Mouse (Mus musculus) forebrain, embryonic 14.5 days (tissue): ENCODE results near the gene Filip1l. TPM values are rescaled to one million over a fixed set of nuclear protein-coding genes. Genes with fewer than 3 reads are reported as not detected.

Source experiments
- ATAC-seq: fragments of 200-750 bp; cut with Nextera tagmentation; 2 replicates; pipeline ENCODE4 v1.8.0; 2017; ENCODE audit warnings: mild to moderate bottlenecking, moderate library complexity
- DNase-seq: peaks from one replicate; pipeline ENCODE4 v3.0.0-alpha.2; 2015; ENCODE audit warnings: low spot score
- H3K27ac ChIP-seq: fragments of 300-500 bp; sonication (generic); 2 replicates; pipeline ENCODE4 v1.5.1; 2014; ENCODE audit warnings: low read depth, mild to moderate bottlenecking, control low read depth, low read length, moderate library complexity
- H3K27me3 ChIP-seq: fragments of 300-500 bp; sonication (generic); replicated peaks from 2 replicates; pipeline ENCODE4 v1.6.1; 2014; ENCODE audit warnings: low read length, control low read depth, mixed read lengths; ENCODE audit not compliant: control insufficient read depth, insufficient read depth
- H3K36me3 ChIP-seq: fragments of 300-500 bp; sonication (generic); 2 replicates; pipeline ENCODE4 v1.6.1; 2014; ENCODE audit warnings: low read length, control low read depth; ENCODE audit not compliant: control insufficient read depth, insufficient read depth
- H3K4me1 ChIP-seq: fragments of 300-500 bp; sonication (generic); 2 replicates; pipeline ENCODE4 v1.6.1; 2014; ENCODE audit warnings: antibody characterized with exemption, low read length, control low read depth; ENCODE audit not compliant: control insufficient read depth, insufficient read depth
- H3K4me2 ChIP-seq: fragments of 300-500 bp; sonication (generic); 2 replicates; pipeline ENCODE4 v1.6.1; 2014; ENCODE audit warnings: mild to moderate bottlenecking, control low read depth, low read length
- H3K4me3 ChIP-seq: fragments of 300-500 bp; sonication (generic); 2 replicates; pipeline ENCODE4 v1.5.1; 2014; ENCODE audit warnings: low read depth, low read length, control low read depth
- H3K9ac ChIP-seq: fragments of 300-500 bp; sonication (generic); 2 replicates; pipeline ENCODE4 v1.6.1; 2014; ENCODE audit warnings: mild to moderate bottlenecking, low read length, control low read depth, moderate library complexity
- H3K9me3 ChIP-seq: fragments of 300-500 bp; sonication (generic); replicated peaks from 2 replicates; pipeline ENCODE4 v1.6.1; 2016; ENCODE audit warnings: low read length, control low read depth, mixed read lengths; ENCODE audit not compliant: control insufficient read depth
- WGBS: fragments of 180-500 bp; shearing (Covaris S2); extraction: QIAGEN DNeasy Blood & Tissue Kit; methylation state at CpG from one replicate; pipeline ENCODE4 v1.1.7; 2014; 5-methylcytosine and 5-hydroxymethylcytosine counted together
- polyA plus RNA-seq: library from polyadenylated mRNA; unstranded; fragments of >200 nt; fragmentation: Nextera tagmentation; extraction: Ambion mirVana; gene quantifications from 2 replicates; pipeline ENCODE4 v1.2.1, GENCODE M21; 2014

The Filip1l gene
- polyA plus RNA-seq, 1 experiment from 2014 or later = 2.2 TPM

DNA sequence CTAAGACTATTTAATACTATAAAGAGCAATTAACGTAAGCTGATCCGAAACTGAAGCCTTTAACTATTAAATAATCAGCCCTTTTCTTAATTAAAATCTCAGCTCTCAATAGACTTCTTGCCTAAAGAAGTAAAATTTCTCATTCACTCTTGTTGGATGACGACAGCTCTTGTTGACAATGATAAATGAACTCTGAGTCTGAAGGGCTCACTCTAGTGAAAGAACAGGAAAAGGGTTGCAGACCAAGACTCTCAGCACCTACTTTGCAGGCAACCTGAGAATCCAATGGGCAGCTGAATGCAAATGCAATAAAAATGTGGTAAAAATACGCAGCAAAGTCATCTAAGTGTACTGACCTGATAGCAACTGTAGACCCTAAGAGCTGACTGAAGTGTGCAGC is 172.6 kb downstream of the Filip1l start:
- 68% methylated on average over 4 of the region's 4 CpGs for WGBS
- Histone ChIP-seq H3K4me1 (no peaks in the 10 kb centered on the region), H3K27me3 (no peaks in the 10 kb centered on the region), H3K4me3 (no peak overlapping the region), H3K27ac (no peak overlapping the region), H3K4me2 (no peak overlapping the region), H3K9me3 (no peaks in the 10 kb centered on the region), H3K9ac (no peak overlapping the region), H3K36me3 (no peaks in the 10 kb centered on the region)
- DNase-seq (no peak), ATAC-seq (no peak)

DNA sequence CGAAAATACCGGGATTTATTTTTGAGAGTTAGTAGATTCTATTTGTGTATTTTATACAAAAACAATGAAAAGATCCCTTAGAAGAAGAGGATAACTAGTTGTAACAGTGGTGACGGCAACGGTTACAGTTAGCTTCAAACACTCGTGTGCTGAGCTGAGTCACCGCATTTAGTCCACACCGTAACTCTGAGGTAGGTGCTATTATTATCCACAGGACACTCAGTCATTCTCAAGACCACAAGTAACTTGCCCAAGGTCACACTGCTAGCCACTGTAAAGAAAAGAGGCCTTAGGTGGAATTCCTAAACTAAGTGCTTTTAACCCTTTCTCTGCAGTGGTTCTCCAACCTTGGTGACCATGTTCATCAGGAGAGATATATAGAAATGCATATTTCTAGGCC is 174.0 kb downstream of the Filip1l start:
- Histone ChIP-seq H3K4me2 (no peak overlapping the region), H3K27ac (no peak overlapping the region), H3K4me1 (no peaks in the 10 kb centered on the region), H3K9me3 (no peaks in the 10 kb centered on the region), H3K4me3 (no peak overlapping the region), H3K27me3 (no peaks in the 10 kb centered on the region), H3K36me3 (no peaks in the 10 kb centered on the region), H3K9ac (no peak overlapping the region)
- WGBS = 96% methylated on average over 7 of the region's 7 CpGs
- DNase-seq (no peak), ATAC-seq (no peak)

DNA sequence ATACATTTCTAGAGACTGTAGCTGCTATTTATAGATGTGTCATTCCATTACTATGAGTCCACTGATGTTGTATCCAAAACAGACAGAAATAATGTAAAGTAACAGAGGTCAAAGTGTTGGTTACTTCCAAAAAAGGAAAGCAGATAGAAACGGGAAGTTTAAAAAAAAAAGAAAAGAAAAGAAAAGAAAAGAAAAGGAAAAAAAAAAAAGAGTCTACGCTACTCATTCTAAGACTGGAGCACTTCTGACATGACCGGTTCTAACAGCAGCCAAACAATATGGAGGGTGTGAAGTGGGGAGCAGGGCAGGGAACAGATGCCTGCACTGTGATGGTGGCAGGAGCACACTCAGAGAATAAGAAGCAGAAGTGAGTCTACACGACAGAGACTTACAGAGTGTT is 175.6 kb downstream of the Filip1l start:
- Histone ChIP-seq H3K27me3 (no peaks in the 10 kb centered on the region), H3K4me3 (no peak overlapping the region), H3K4me2 (no peak overlapping the region), H3K27ac (no peak overlapping the region), H3K9ac (no peak overlapping the region), H3K9me3 (no peaks in the 10 kb centered on the region), H3K36me3 (no peaks in the 10 kb centered on the region), H3K4me1 (no peaks in the 10 kb centered on the region)
- DNase-seq (no peak), ATAC-seq (0 out of 2 replicates have a peak, but pooled peaks have one; percentile 60)
- 70% methylated on average over 4 of the region's 4 CpGs for WGBS

DNA sequence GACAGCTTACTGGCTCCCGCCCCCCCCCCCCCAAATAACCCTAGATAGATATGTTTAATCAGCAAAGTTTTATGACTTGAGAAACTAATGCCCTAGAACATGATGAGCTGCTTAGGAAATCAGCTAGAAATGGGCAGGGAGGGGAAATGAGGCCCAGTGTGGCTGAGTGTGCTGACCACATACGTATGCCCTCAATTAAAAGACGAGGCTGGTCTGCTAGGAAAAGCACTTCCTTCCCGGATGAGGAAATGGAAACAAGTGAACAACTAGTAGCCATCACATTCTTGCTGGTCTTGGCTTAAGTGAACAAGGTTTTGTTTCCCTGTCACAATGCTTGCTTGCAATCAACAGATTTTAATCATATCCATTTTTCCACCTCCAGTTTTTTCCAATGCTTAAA is 177.7 kb downstream of the Filip1l start:
- WGBS = 87% methylated on average over 4 of the region's 4 CpGs
- H3K36me3 ChIP-seq = no peaks in the 10 kb centered on the region
- H3K4me3 ChIP-seq = no peak overlapping the region
- H3K4me2 ChIP-seq = no peak overlapping the region
- H3K27ac ChIP-seq = no peak overlapping the region
- DNase-seq (no peak), ATAC-seq (no peak)
- H3K9ac ChIP-seq = no peak overlapping the region
- H3K4me1 ChIP-seq = no peaks in the 10 kb centered on the region
- H3K9me3 ChIP-seq = no peaks in the 10 kb centered on the region
- no peaks in the 10 kb centered on the region for H3K27me3 ChIP-seq

DNA sequence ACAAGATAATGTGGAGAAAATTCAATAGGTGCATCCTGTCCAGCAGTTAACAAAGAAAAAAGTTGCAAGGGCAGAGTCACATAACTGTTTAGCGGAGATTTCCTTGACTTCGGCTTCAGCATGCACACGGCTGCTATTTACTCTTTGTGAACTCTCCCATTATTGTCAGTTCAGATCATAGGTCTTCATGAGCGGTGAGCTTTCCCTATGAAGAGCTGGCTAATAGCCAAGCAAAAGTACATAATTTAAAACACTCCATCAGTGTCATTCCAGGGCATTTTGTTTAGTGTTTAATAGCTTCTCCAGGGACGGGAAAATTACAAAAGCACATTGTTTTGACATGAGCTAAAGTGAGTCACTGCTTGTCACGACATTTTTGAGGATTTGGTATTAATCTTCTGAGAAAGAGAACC is 179.2 kb downstream of the Filip1l start:
- H3K4me1 ChIP-seq = no peaks in the 10 kb centered on the region
- H3K4me2 ChIP-seq = no peak overlapping the region
- no peak overlapping the region for H3K9ac ChIP-seq
- H3K36me3 ChIP-seq = no peaks in the 10 kb centered on the region
- 35% methylated on average over 6 of the region's 6 CpGs for WGBS
- no peaks in the 10 kb centered on the region for H3K9me3 ChIP-seq
- peak; percentile 40; the same call in 1 of the 2 replicates for ATAC-seq
- peak; percentile 36 for DNase-seq
- no peaks in the 10 kb centered on the region for H3K27me3 ChIP-seq
- no peak overlapping the region for H3K4me3 ChIP-seq
- H3K27ac ChIP-seq = no peak overlapping the region

DNA sequence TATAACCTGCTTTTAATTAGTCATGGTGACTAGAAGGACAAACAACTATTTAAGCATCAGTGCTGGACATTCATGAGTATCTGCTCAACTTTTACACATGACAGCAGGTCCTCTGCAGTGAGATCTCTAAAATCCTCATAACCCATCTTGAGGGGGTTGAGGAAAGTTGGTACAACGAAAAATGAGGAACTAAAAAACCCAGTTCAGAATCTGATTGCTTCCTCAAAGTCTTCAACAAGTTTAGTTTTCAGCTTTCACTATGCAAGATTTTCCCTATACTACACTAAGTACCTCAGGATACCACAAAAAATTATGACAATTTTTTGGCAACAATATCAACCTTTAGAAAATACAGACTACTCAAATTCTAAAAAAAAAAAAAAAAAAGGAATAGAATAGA is 181.5 kb downstream of the Filip1l start:
- no peak overlapping the region for H3K9ac ChIP-seq
- H3K27ac ChIP-seq = no peak overlapping the region
- H3K4me3 ChIP-seq = no peak overlapping the region
- H3K36me3 ChIP-seq = no peaks in the 10 kb centered on the region
- no peaks in the 10 kb centered on the region for H3K9me3 ChIP-seq
- no peak overlapping the region for H3K4me2 ChIP-seq
- ATAC-seq = no peak
- H3K4me1 ChIP-seq = no peaks in the 10 kb centered on the region
- no peaks in the 10 kb centered on the region for H3K27me3 ChIP-seq
- no peak for DNase-seq
- WGBS = 92% methylated on average over 1 of the region's 1 CpGs

DNA sequence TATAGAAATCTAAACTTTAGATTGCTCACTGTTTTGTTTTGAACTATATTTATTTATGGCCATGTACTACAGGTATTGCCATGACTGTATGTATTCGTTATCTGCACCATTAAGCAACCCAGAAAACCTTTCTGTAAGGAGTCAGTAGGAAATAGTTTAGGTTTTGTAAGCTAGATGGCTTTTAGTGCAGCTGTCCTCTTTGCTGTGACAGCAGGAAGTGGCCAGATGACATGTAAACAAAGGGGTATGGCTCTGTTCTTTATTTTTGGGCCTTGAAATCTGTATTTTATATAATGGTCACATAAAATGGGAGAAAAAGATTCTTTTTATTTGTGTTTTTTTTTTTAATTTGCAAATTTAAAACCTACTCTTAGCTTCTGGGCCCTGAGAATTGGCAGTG is 181.9 kb downstream of the Filip1l start:
- Histone ChIP-seq H3K4me2 (no peak overlapping the region), H3K4me1 (no peaks in the 10 kb centered on the region), H3K9ac (no peak overlapping the region), H3K27me3 (no peaks in the 10 kb centered on the region), H3K4me3 (no peak overlapping the region), H3K9me3 (no peaks in the 10 kb centered on the region), H3K27ac (no peak overlapping the region), H3K36me3 (no peaks in the 10 kb centered on the region)
- WGBS = 78% methylated on average over 1 of the region's 1 CpGs
- ATAC-seq (no peak), DNase-seq (no peak)

DNA sequence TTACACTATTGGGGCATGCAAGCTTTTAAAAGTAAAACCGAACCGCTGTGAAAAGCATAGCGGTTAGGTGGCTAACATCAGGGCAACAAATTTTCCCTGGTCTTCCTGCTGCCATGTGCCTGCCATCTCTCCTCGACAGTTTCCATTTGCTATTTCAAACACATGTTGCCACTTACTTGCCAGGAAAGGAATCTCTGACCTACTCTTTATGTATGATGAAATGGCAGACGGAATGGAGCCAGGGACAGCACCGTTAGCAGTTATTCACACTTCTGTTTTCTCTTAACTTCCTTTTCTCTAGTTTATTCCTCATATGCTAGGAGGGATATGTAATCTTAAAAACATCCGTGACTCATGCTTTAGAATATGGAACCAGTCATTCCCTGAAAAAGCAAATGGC is 183.6 kb downstream of the Filip1l start:
- no peak overlapping the region for H3K27ac ChIP-seq
- WGBS = 89% methylated on average over 7 of the region's 7 CpGs

DNA sequence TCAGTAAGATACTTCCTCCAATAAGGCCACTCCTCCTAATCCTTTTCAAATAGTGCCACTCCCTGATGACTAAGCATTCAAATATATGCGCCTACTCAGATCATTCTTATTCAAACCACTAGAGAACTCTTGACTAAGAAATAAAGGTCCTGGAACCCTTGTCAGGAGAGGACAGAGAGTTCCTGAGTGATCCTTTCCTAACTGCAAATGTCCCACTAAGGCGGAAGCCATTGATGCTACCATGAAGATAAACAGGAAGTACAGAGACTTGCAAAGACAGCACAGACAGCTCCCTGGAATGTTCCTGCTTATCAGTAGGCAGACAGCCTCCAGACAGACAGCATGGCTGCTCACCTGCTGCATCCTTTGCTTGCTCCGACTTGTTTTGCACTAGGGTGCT is 190.3 kb downstream of the Filip1l start:
- Histone ChIP-seq H3K27me3 (no peaks in the 10 kb centered on the region), H3K36me3 (no peaks in the 10 kb centered on the region), H3K9ac (no peak overlapping the region), H3K4me2 (no peak overlapping the region), H3K9me3 (no peaks in the 10 kb centered on the region), H3K4me1 (no peaks in the 10 kb centered on the region), H3K27ac (no peak overlapping the region), H3K4me3 (no peak overlapping the region)
- ATAC-seq = no peak
- no peak for DNase-seq
- WGBS = 94% methylated on average over 3 of the region's 3 CpGs

More for the DNA sequence above, 183.6 kb downstream of the Filip1l start:
- Histone ChIP-seq H3K4me1 (no peaks in the 10 kb centered on the region), H3K36me3 (no peaks in the 10 kb centered on the region), H3K27me3 (no peaks in the 10 kb centered on the region), H3K9ac (no peak overlapping the region), H3K4me2 (no peak overlapping the region), H3K4me3 (no peak overlapping the region), H3K9me3 (no peaks in the 10 kb centered on the region)
- DNase-seq = no peak
- no peak for ATAC-seq
